Mouse (Mus musculus) splenic B cell, adult 2 months (primary cell): ENCODE measurements at regions not wholly inside any gene's neighbourhood (a gene's known extent, or its start where the extent isn't known, plus 50 kb on each side); places are given as distances from the start of the nearest gene placed in this dataset.

Experiments
- DNase-seq: peaks from one replicate; pipeline ENCODE4 v3.0.0-alpha.2; 2011; ENCODE audit warnings: low read depth, low spot score
- H3K27me3 ChIP-seq: 2 replicates; pipeline ENCODE4 v1.6.1; 2012; ENCODE audit warnings: mild to moderate bottlenecking, low read length, moderate library complexity, mixed read lengths; ENCODE audit not compliant: control insufficient read depth, poor library complexity, insufficient read depth, severe bottlenecking
- H3K36me3 ChIP-seq: 2 replicates; pipeline ENCODE4 v1.6.1; 2012; ENCODE audit warnings: mild to moderate bottlenecking, low read length, moderate library complexity, mixed read lengths; ENCODE audit not compliant: control insufficient read depth, poor library complexity, insufficient read depth, severe bottlenecking

- no peak for DNase-seq
- no peaks in the 10 kb centered on the region for H3K27me3 ChIP-seq
- no peaks in the 10 kb centered on the region for H3K36me3 ChIP-seq
Observed at GRCm38 (mm10) chr1:164508556-164508955, 50.4 kb upstream of the Atp1b1 start.

- H3K27me3 ChIP-seq: no peaks in the 10 kb centered on the region
- DNase-seq: no peak
- no peaks in the 10 kb centered on the region for H3K36me3 ChIP-seq
Observed at GRCm38 (mm10) chr1:164508106-164508505, 50.0 kb upstream of the Atp1b1 start.
